Mouse (Mus musculus) MN1 (cell line): ENCODE results near the gene Ly6g6d.
"Not testable (repeated sequence)": the region's sequence is repeated elsewhere in the genome, so short reads cannot be mapped to it uniquely, and the experiment has no call there.

Experiments
- DNase-seq: peaks from one replicate; pipeline ENCODE4 v3.0.0-alpha.2; 2016; ENCODE audit warnings: low spot score

Gene Ly6g6d

GRCm38 (mm10) chr17:35048149-35048931 is 29.5 kb downstream of the Ly6g6d start:
- no peak for DNase-seq

- no peak for DNase-seq
These were observed 30.2 kb downstream of the Ly6g6d start for GRCm38 (mm10) chr17:35047688-35048087.

GRCm38 (mm10) chr17:35046681-35047455 is 31.0 kb downstream of the Ly6g6d start, which contains the start of gene Msh5:
Gene Msh5 (minus strand): TSS chr17:35046745.
- peak; percentile 95 for DNase-seq

GRCm38 (mm10) chr17:35045807-35046680 is 31.8 kb downstream of the Ly6g6d start:
- DNase-seq: no peak

GRCm38 (mm10) chr17:35044904-35045806 is 32.7 kb downstream of the Ly6g6d start:
- no peak for DNase-seq

GRCm38 (mm10) chr17:35043794-35044193 is 34.1 kb downstream of the Ly6g6d start:
- no peak for DNase-seq

- DNase-seq: no peak
These were observed 38.6 kb downstream of the Ly6g6d start for GRCm38 (mm10) chr17:35039121-35039873.

GRCm38 (mm10) chr17:35034896-35035295 is 43.0 kb downstream of the Ly6g6d start:
- DNase-seq: no peak

GRCm38 (mm10) chr17:35033703-35034102 is 44.2 kb downstream of the Ly6g6d start:
- not testable (repeated sequence) for DNase-seq

- no peak for DNase-seq
These were observed 45.5 kb downstream of the Ly6g6d start for GRCm38 (mm10) chr17:35032323-35032870.

GRCm38 (mm10) chr17:35031880-35032279 is 46.0 kb downstream of the Ly6g6d start:
- no peak for DNase-seq

- no peak for DNase-seq
These were observed 46.6 kb downstream of the Ly6g6d start for GRCm38 (mm10) chr17:35031272-35031671.

GRCm38 (mm10) chr17:35029691-35030532 is 48.0 kb downstream of the Ly6g6d start:
- DNase-seq: no peak

- no peak for DNase-seq
These were observed 49.5 kb downstream of the Ly6g6d start for GRCm38 (mm10) chr17:35028315-35028714.

GRCm38 (mm10) chr17:35027277-35028068 is 50.4 kb downstream of the Ly6g6d start, which contains the start of gene Sapcd1:
Gene Sapcd1 (minus strand): TSS chr17:35028016.
- DNase-seq: peak; percentile 63

GRCm38 (mm10) chr17:35026206-35026605 is 51.7 kb downstream of the Ly6g6d start:
- DNase-seq: no peak

GRCm38 (mm10) chr17:35024691-35025488 is 53.0 kb downstream of the Ly6g6d start:
- no peak for DNase-seq
